Mouse (Mus musculus) kidney, adult 2 months (tissue): Measurements from ENCODE around the gene Lrpap1. TPM values are rescaled to one million over a fixed set of nuclear protein-coding genes. Genes with fewer than 3 reads are reported as not detected.

Source experiments
- DNase-seq: peaks from one replicate; pipeline ENCODE4 v3.0.0; 2021
- H3K27ac ChIP-seq: fragments of 200-500 bp; 2 replicates; pipeline ENCODE4 v1.5.1; 2012; ENCODE audit warnings: low read depth, low read length, control low read depth, inconsistent platforms; ENCODE audit not compliant: insufficient read depth
- H3K27me3 ChIP-seq: fragments of 200-500 bp; replicated peaks from 2 replicates; pipeline ENCODE4 v1.6.1; 2012; ENCODE audit warnings: mild to moderate bottlenecking, moderate library complexity, low read length, inconsistent platforms; ENCODE audit not compliant: control insufficient read depth, insufficient read depth
- H3K36me3 ChIP-seq: fragments of 200-500 bp; 2 replicates; pipeline ENCODE4 v1.6.1; 2012; ENCODE audit warnings: mild to moderate bottlenecking, moderate library complexity, low read length, inconsistent platforms; ENCODE audit not compliant: control insufficient read depth, insufficient read depth
- H3K4me1 ChIP-seq: fragments of 200-500 bp; 2 replicates; pipeline ENCODE4 v1.6.1; 2011; ENCODE audit warnings: low read length; ENCODE audit not compliant: control insufficient read depth, insufficient read depth
- H3K4me3 ChIP-seq: fragments of 200-500 bp; 2 replicates; pipeline ENCODE4 v1.5.1; 2011; ENCODE audit warnings: mild to moderate bottlenecking, low read depth, low read length, control low read depth; ENCODE audit not compliant: insufficient read depth
- CTCF ChIP-seq: fragments of 200-500 bp; conservative IDR thresholded peaks from 2 replicates; pipeline ENCODE4 v1.5.1; 2011; ENCODE audit warnings: low read depth, mild to moderate bottlenecking, control low read depth, low read length, moderate library complexity, mixed read lengths; ENCODE audit not compliant: insufficient read depth, insufficient read length
- POLR2A ChIP-seq: fragments of 200-500 bp; IDR thresholded peaks from one replicate; pipeline ENCODE4 v1.6.1; 2011; ENCODE audit warnings: low read depth, low read length, control low read depth
- WGBS: fragments of 180-500 bp; shearing (Covaris S2); methylation state at CpG from one replicate; pipeline ENCODE4 v1.1.7; 2018; 5-methylcytosine and 5-hydroxymethylcytosine counted together
- polyA plus RNA-seq: library from polyadenylated mRNA; depleted of rRNA; stranded (reverse); fragments of >200 nt; gene quantifications from 2 replicates; pipeline ENCODE4 v1.2.3, GENCODE M21; 2012

Gene Lrpap1
- polyA plus RNA-seq, 1 experiment, result 314 TPM

GRCm38 (mm10) chr5:35120024-35120423 is 14.5 kb upstream of the Lrpap1 start:
- no peak for TF ChIP-seq CTCF
- no peak for TF ChIP-seq POLR2A
- no peak overlapping the region for H3K27ac ChIP-seq
- WGBS, result 54% methylated on average over 8 of the region's 8 CpGs

GRCm38 (mm10) chr5:35118418-35118817 is 12.9 kb upstream of the Lrpap1 start:
- no peak for DNase-seq
- WGBS, result 94% methylated on average over 2 of the region's 2 CpGs
- no peak overlapping the region for H3K4me3 ChIP-seq
- H3K4me1 ChIP-seq, result no peaks in the 10 kb centered on the region
- TF ChIP-seq POLR2A (no peak), CTCF (no peak)
- no peaks in the 10 kb centered on the region for H3K27me3 ChIP-seq
- H3K27ac ChIP-seq, result no peak overlapping the region
- no peaks in the 10 kb centered on the region for H3K36me3 ChIP-seq

More at GRCm38 (mm10) chr5:35120024-35120423, 14.5 kb upstream of the Lrpap1 start:
- Histone ChIP-seq H3K27me3 (no peaks in the 10 kb centered on the region), H3K4me1 (no peaks in the 10 kb centered on the region), H3K4me3 (no peak overlapping the region), H3K36me3 (no peaks in the 10 kb centered on the region)
- no peak for DNase-seq

- Histone ChIP-seq H3K27ac (no peak overlapping the region), H3K36me3 (no peaks in the 10 kb centered on the region), H3K4me3 (no peak overlapping the region), H3K4me1 (no peaks in the 10 kb centered on the region), H3K27me3 (no peaks in the 10 kb centered on the region)
- no peak for DNase-seq
- TF ChIP-seq CTCF, result no peak
- TF ChIP-seq POLR2A, result no peak
- 77% methylated on average over 3 of the region's 3 CpGs for WGBS
Observed at GRCm38 (mm10) chr5:35117633-35118032, 12.1 kb upstream of the Lrpap1 start.

- TF ChIP-seq CTCF (no peak), POLR2A (no peak)
- WGBS, result 75% methylated on average over 3 of the region's 3 CpGs
- no peaks in the 10 kb centered on the region for H3K4me1 ChIP-seq
- no peaks in the 10 kb centered on the region for H3K36me3 ChIP-seq
- no peak overlapping the region for H3K4me3 ChIP-seq
- no peaks in the 10 kb centered on the region for H3K27me3 ChIP-seq
- no peak for DNase-seq
- H3K27ac ChIP-seq, result no peak overlapping the region
Observed at GRCm38 (mm10) chr5:35116002-35116401, 10.4 kb upstream of the Lrpap1 start.

GRCm38 (mm10) chr5:35112444-35112843 is 6.9 kb upstream of the Lrpap1 start:
- Histone ChIP-seq H3K27ac (no peak overlapping the region), H3K27me3 (no peaks in the 10 kb centered on the region), H3K4me3 (no peak overlapping the region), H3K4me1 (no peaks in the 10 kb centered on the region), H3K36me3 (no peaks in the 10 kb centered on the region)
- no peak for TF ChIP-seq CTCF
- no peak for TF ChIP-seq POLR2A
- 66% methylated on average over 4 of the region's 4 CpGs for WGBS
- no peak for DNase-seq

GRCm38 (mm10) chr5:35105922-35106298 is 344 bp upstream of the Lrpap1 start:
- Histone ChIP-seq H3K27ac (no peak overlapping the region), H3K36me3 (peaks cover 2% of the 10 kb centered on the region), H3K27me3 (no peaks in the 10 kb centered on the region), H3K4me1 (no peaks in the 10 kb centered on the region; the same call in 1 of the 2 replicates), H3K4me3 (peak overlapping the region; percentile 73)
- DNase-seq, result no peak
- WGBS, result 6% methylated on average over 11 of the region's 11 CpGs
- no peak for TF ChIP-seq POLR2A
- no peak for TF ChIP-seq CTCF

- Histone ChIP-seq H3K36me3 (peaks cover 4% of the 10 kb centered on the region), H3K4me1 (no peaks in the 10 kb centered on the region; the same call in 1 of the 2 replicates), H3K27me3 (no peaks in the 10 kb centered on the region), H3K4me3 (peak overlapping the region; percentile 60), H3K27ac (0 out of 2 replicates have a peak overlapping the region, but pooled peaks have one; percentile 37)
- TF ChIP-seq CTCF, result no peak
- no peak for TF ChIP-seq POLR2A
- DNase-seq, result peak; percentile 81
- WGBS, result 56% methylated on average over 8 of the region's 8 CpGs
Observed at GRCm38 (mm10) chr5:35104183-35104959, 1.2 kb downstream of the Lrpap1 start.
